Mouse (Mus musculus) liver (tissue): ENCODE measurements around the gene St3gal4.
"Not testable (repeated sequence)": the region's sequence is repeated elsewhere in the genome, so short reads cannot be mapped to it uniquely, and the experiment has no call there.

Experiments
- DNase-seq: peaks from one replicate; pipeline ENCODE4 v3.0.0-alpha.2; 2020; ENCODE audit warnings: mixed read lengths

The St3gal4 gene

DNA sequence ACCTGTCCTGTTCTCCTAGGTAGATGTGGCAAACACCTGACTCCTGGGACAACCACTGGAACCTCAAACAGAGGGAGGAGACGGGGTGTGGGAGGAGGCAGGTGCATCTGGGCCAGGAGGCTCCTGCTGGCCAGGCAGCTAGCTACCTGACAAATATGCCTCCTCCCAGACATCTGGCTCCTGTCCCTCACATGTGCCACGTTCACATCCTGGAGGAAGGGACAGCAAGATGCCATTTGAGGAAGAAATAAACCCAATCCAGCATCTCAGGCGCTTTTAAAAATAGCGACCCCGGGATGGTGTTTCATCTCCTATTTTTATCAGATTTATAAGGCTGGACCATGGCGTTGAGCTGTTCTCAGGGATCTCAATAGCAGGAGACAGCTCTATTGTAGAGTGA is at the start of gene St3gal4:
Gene St3gal4 (minus strand): TSS at position 101 of the 400 bp plus-strand sequence.
- DNase-seq, result no peak

GRCm38 (mm10) chr9:35166798-35167635 is 47.9 kb upstream of the St3gal4 start:
- DNase-seq, result no peak

DNA sequence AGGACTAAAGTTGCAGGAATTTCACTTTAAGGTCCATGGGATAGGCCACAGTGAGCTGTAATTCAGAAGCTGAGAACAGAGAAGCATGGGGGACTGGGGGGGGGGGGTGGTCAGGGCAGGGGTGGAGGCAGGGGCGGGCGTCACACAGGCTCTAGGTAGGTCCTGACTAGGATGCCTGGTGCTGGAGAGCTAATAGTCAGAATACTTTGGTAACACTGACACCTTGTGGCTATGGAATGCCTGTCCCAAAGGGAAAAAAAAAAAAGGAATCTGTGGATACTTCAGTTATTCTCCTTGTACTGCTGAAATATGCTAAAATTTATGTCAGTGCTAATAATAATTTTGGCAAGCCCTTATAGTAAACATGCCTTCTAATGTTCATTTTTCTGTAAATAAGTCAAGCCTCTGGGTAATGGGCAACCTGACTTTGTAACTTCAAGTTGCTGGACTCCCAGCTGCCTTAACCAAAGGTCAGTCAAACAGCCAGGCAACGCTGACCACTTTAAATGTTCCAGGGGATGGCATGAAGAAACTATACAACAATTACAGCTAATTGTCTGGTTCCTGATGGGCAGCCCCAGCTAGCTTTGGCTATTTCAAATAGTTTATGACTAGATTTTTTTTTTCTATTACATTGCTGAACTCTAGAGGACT is 47.2 kb upstream of the St3gal4 start:
- DNase-seq, result peak; percentile 19

DNA sequence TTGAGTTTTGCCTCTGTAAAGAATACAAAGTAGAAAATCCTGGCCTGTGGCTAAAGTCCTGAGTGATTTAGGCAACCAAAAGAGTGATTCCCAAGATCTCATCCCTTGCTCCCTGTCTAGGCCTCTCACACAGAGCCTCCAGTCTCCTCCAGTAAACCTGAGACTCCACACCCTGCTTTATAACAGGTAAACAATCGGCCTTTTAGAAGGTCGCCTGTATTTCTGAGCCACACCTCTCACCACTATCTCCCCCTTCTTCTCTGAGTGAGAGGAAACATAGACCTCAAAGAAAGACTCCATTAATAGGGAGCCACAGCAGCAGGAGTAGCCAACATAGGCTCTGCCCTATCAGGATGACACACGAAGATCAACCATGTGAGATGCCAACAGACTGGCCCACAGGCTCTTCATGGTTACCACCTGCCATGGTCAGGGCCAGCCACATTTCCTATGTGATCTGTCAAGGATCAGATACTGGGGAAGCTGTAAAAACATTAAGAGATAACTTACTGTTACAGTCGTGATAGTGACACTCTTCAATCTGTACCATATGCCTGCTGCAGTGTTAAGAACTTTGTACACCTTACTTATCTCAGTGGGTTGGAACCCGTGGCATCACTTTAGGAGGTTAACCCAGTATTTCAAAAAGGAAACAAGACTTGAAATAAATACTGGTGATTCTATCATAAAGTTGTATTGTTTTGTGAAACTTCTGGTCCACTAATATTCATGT is 45.2 kb upstream of the St3gal4 start:
- no peak for DNase-seq

DNA sequence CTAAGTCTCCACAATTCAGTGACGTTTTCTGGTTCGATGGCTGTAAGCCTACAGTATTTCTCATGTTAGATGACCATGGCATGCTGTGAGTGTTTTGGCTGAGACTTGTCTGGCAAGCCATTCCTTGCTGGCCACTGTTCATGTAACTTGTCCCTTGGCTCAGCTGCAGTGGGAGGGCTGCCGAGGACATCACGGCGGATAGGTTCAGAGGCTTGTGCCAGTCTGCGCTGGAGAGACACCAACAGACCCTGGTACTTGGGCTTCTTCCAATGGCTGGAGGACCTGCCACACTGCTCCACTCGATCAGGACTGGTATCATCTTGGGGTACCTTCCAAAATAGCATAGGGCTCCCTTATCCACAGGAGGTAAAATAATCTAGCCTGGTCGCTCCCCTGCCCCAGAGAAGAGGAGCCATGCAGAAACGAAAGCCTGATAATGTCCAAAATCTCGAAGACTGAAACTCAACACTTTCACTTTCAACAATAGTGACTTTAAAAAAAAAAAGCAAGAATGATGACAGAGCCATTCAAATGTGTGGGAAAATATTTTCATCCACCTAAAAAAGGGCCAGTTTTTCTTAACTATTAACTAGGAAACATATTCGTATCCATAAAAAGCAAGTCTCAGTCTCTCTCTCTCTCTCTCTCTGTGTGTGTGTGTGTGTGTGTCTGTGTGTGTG is 44.1 kb upstream of the St3gal4 start:
- no peak for DNase-seq

DNA sequence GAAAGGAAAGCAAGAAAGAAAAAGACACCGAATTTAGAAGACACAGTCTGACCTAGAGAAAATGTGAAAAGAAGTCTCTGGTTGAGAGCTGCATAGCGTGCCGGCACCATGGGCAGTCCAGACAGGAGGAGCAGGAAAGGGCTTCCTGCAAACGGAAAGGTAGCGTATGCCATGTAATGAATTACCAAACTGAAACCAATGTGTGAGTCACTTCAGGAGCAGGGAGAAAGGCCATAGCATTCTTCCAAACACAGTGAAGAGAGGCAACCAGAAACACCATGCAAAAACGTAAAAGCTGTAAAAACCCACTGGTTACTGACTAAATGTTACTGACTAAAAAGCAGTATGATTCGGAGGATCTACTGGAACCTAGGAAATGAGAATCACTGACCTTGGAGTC is 42.7 kb upstream of the St3gal4 start:
- no peak for DNase-seq

DNA sequence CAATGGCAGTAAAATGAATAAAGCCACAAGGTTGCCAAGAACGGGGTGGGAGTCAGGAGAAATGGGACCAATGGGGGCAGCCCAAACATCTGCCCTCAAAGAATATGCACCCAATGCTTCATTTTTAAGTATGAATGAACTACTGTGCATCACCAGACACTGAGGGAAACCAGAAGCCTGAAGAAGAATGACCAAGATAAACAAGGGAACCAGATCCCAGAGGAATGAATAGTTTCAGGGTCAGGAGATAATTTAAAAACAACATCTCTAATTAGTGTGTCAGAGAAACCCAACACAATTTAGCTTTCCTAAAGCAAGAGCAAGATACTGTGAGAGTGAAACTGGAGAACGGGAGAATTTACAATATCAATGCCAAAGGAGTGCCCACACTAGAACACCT is 41.6 kb upstream of the St3gal4 start:
- no peak for DNase-seq

- DNase-seq, result no peak
Measured at GRCm38 (mm10) chr9:35158477-35158876, 39.4 kb upstream of the St3gal4 start.

GRCm38 (mm10) chr9:35156862-35157261 is 37.8 kb upstream of the St3gal4 start:
- no peak for DNase-seq

- DNase-seq, result no peak
Measured at GRCm38 (mm10) chr9:35156002-35156710, 37.1 kb upstream of the St3gal4 start.

- DNase-seq, result no peak
Measured at GRCm38 (mm10) chr9:35152923-35153322, 33.9 kb upstream of the St3gal4 start.

GRCm38 (mm10) chr9:35148822-35149221 is 29.8 kb upstream of the St3gal4 start:
- DNase-seq, result not testable (repeated sequence)

DNA sequence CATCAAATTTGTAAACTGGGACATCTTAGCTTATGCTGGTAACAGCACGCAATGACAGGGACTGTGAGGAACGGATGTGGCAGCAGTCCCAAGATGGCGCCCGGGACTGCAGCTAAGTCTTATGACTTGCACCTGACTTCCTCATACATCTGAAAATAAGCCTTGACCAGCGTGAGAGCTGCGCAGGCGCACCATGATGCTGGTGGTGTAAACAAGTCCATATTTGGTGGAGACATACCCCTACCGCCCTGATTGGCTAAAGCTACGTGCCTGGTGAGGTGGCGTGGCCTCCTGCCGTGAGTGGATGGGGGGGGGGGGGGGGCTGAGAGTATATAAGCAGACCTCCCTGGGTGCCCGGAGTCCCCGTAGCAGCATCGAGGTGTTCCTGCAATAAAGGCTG is 28.2 kb upstream of the St3gal4 start:
- not testable (repeated sequence) for DNase-seq

DNA sequence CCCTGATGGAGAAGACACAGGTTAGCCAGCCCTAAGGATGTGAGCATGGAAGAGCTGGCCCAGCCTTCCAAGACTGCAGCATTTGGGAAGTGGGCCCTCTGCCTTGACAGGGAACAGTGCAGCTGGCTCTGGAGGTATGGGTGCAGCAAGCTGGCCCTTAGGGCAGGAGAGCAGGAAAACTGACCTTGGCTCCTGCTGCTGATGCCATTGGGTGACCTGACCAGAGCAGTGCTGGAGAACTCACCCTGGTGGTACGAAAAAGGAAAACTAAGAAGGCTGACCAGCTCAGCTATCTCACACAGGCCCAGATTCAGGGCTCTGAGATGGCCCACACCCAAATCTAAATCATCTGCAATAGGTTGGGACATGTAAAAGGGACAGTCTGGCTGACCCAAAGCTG is 26.8 kb upstream of the St3gal4 start:
- DNase-seq, result no peak

DNA sequence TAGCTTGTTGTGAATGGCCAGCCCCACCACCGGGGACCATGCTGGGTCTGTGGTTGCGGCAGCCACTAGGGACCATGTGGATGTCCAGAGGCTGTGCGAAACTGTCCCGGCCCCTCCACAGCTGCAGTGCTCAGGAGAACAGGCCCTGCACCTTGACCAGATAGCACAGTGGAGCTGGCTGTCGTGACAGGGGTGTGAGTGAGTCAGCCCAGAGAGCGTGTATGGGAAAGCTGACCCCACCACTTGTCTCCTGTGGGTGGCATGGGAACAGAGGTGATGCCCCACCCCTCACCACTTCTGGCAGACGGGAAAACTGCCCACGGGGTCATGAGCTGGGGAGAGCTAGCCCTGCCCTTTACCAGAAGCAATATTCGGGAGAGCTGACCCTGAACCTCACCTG is 26.1 kb upstream of the St3gal4 start:
- no peak for DNase-seq

- DNase-seq, result no peak
Measured at GRCm38 (mm10) chr9:35142221-35142620, 23.2 kb upstream of the St3gal4 start.

DNA sequence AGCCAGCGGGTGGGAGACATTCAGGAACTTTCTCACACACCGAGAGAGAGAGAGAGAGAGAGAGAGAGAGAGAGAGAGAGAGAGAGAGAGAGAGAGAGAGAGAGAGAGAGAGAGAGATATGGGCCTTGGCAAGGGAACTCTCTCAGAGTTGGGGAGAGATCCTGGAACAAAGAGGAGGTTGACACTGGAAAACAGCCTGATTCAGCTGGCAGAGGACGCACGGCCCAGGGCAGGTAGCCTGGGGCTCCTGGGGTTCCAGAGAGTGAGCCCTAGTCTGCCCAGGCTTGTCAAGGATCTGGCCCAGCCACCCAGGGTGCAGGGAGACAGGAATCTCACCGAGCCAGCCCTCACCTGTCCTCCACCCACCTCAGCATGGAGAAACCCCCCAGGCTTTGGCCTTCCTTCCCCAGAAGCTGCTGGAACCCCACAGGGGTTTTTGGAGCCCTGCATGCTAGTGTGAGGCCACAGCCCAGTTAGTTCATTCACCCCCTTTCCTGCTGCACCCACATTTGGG is 20.2 kb upstream of the St3gal4 start:
- DNase-seq, result no peak

GRCm38 (mm10) chr9:35138029-35138428 is 19.0 kb upstream of the St3gal4 start:
- DNase-seq, result no peak

DNA sequence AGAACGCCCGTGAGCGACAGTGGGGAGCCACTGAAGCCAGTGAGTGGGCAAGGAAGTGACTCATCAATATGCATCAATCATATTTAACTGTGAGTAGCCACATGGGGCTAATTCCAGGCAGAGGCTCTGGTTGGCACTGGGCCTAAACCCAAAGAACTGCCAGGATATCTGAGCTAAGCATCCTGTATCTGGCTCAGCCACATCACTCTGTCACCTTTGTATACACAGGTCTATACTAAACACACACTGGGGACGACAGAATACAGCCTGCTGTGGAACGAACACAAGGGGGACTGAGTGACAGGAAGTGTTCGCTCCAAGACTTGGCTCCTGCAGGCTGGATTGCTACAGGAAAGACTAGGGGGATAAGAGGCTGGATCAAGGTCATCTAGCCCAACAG is 16.5 kb upstream of the St3gal4 start:
- DNase-seq, result no peak

DNA sequence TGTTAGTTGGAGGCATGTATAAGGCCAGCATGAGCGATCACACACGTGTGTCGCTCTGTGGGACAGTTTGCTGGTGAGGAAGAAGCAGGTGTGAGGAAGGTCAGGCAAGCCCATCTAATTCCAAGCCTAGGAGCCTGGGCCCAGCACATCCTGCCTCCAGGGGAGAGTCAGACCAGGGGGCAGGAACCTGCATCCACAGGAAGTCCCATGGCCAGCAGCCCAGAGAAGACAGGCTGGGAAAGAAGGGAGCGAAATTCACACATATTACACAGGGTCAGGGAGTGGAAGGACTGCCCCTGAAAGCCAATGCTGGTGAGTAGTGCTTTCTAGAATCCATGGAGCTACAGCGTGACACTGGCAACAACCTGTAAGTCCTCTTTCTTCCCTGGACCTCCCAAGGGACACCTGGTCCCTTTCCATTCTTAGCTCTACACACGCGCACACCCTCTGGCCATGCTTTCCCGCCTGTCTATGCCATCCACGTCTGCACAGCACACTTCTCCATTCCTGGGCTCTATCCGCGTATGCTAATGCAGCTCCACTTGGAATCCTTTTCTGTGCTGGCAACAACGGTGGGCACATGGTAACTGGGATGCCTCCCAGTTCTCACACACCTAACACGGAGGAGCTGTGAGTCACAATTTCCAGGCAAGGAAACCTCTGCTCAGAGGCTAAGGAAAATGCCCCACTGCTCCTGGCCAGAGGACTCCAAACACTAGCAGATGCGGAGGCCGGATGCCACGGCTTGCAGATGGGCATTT is 12.7 kb upstream of the St3gal4 start:
- no peak for DNase-seq

DNA sequence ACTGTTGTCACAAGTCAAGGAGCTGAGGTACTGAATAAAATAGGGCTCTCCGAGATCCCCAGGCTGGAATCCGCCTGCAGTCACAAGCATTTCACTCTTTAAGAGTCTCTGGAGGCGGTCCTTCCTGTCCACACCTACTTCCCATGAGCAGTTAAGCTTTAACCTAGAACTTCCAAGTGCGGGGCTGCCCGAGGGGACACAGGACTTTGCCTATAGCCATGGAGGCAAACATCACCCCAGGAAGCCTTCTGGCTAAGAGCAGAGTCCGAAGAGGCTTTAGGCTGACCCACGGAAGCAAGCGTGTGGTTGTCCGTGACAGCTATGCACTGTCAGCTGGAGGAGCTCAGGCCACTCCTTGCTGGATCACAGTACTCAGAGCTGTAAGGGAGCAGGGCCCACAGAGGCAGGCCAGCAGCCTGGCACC is 9.9 kb upstream of the St3gal4 start:
- DNase-seq, result no peak
